Mouse (Mus musculus) spleen, postnatal 14 days (tissue): ENCODE measurements around the gene Mrpl39.

ENCODE experiments used
- DNase-seq, 2 experiments: peaks; one replicate each; pipeline ENCODE4 v3.0.0; 2021 to 2022; ENCODE audit warnings: low spot score in 2 of 2

The Mrpl39 gene

GRCm38 (mm10) chr16:84735166-84736105 is at the start of gene Mrpl39:
Gene Mrpl39 (minus strand): TSS chr16:84735742.
- peak; percentile 94 to 96 for DNase-seq

- DNase-seq: no peak
Measured at GRCm38 (mm10) chr16:84784966-84785365, 49.4 kb upstream of the Mrpl39 start.

- DNase-seq: no peak
Measured at GRCm38 (mm10) chr16:84783279-84783678, 47.7 kb upstream of the Mrpl39 start.

- no peak for DNase-seq
Measured at GRCm38 (mm10) chr16:84779718-84780117, 44.2 kb upstream of the Mrpl39 start.

- no peak for DNase-seq
Measured at GRCm38 (mm10) chr16:84778861-84779630, 43.5 kb upstream of the Mrpl39 start.

GRCm38 (mm10) chr16:84778431-84778830 is 42.9 kb upstream of the Mrpl39 start:
- no peak for DNase-seq

GRCm38 (mm10) chr16:84776089-84776784 is 40.7 kb upstream of the Mrpl39 start:
- DNase-seq: no peak

- no peak for DNase-seq
Measured at GRCm38 (mm10) chr16:84775356-84775755, 39.8 kb upstream of the Mrpl39 start.

GRCm38 (mm10) chr16:84774761-84775231 is 39.3 kb upstream of the Mrpl39 start:
- DNase-seq: no peak

GRCm38 (mm10) chr16:84774003-84774703 is 38.6 kb upstream of the Mrpl39 start, which contains the start of gene Jam2:
Gene Jam2 (plus strand): TSS chr16:84774123.
- DNase-seq: no peak

GRCm38 (mm10) chr16:84773268-84773861 is 37.8 kb upstream of the Mrpl39 start:
- no peak for DNase-seq

GRCm38 (mm10) chr16:84772496-84773267 is 37.1 kb upstream of the Mrpl39 start:
- DNase-seq: no peak

- DNase-seq: no peak
Measured at GRCm38 (mm10) chr16:84771461-84771860, 35.9 kb upstream of the Mrpl39 start.

GRCm38 (mm10) chr16:84770891-84771290 is 35.3 kb upstream of the Mrpl39 start:
- DNase-seq: no peak

GRCm38 (mm10) chr16:84769619-84770464 is 34.3 kb upstream of the Mrpl39 start:
- DNase-seq: no peak

GRCm38 (mm10) chr16:84769182-84769581 is 33.6 kb upstream of the Mrpl39 start:
- no peak for DNase-seq

- DNase-seq: no peak
Measured at GRCm38 (mm10) chr16:84767956-84768355, 32.4 kb upstream of the Mrpl39 start.

GRCm38 (mm10) chr16:84745721-84746306 is 10.3 kb upstream of the Mrpl39 start:
- DNase-seq: no peak
